Mouse (Mus musculus) embryonic facial prominence, embryonic 13.5 days (tissue): ENCODE results near the gene Qprt. TPM values are rescaled to one million over a fixed set of nuclear protein-coding genes. Genes with fewer than 3 reads are reported as not detected.

Source experiments
- ATAC-seq: fragments of 200-750 bp; cut with Nextera tagmentation; 2 replicates; pipeline ENCODE4 v1.8.0; 2017; ENCODE audit warnings: low read depth; ENCODE audit not compliant: insufficient number of reproducible peaks, insufficient read depth, low FRiP score, low TSS enrichment
- H3K27ac ChIP-seq: fragments of 300-500 bp; sonication (generic); 2 replicates; pipeline ENCODE4 v1.5.1; 2015; ENCODE audit warnings: moderate library complexity, mild to moderate bottlenecking, inconsistent platforms
- H3K27me3 ChIP-seq: fragments of 300-500 bp; sonication (generic); 2 replicates; pipeline ENCODE4 v1.6.1; 2015; ENCODE audit warnings: mild to moderate bottlenecking, inconsistent platforms
- H3K36me3 ChIP-seq: fragments of 300-500 bp; sonication (generic); 2 replicates; pipeline ENCODE4 v1.6.1; 2015; ENCODE audit warnings: mild to moderate bottlenecking, inconsistent platforms
- H3K4me1 ChIP-seq: fragments of 300-500 bp; sonication (generic); 2 replicates; pipeline ENCODE4 v1.6.1; 2015; ENCODE audit warnings: inconsistent platforms
- H3K4me2 ChIP-seq: fragments of 300-500 bp; sonication (generic); 2 replicates; pipeline ENCODE4 v1.6.1; 2015; ENCODE audit warnings: moderate library complexity, mild to moderate bottlenecking, inconsistent platforms
- H3K4me3 ChIP-seq: fragments of 300-500 bp; sonication (generic); 2 replicates; pipeline ENCODE4 v1.5.1; 2015; ENCODE audit warnings: mild to moderate bottlenecking, inconsistent platforms
- H3K9ac ChIP-seq: fragments of 300-500 bp; sonication (generic); 2 replicates; pipeline ENCODE4 v1.6.1; 2015; ENCODE audit warnings: mild to moderate bottlenecking, inconsistent platforms
- H3K9me3 ChIP-seq: fragments of 300-500 bp; sonication (generic); 2 replicates; pipeline ENCODE4 v1.6.1; 2016; ENCODE audit warnings: inconsistent platforms
- WGBS: fragments of 180-500 bp; shearing (Covaris S2); methylation state at CpG from one replicate; pipeline ENCODE4 v1.1.7; 2015; ENCODE audit warnings: mixed read lengths; 5-methylcytosine and 5-hydroxymethylcytosine counted together
- polyA plus RNA-seq: library from polyadenylated mRNA; unstranded; fragments of >200 nt; fragmentation: Nextera tagmentation; extraction: Ambion mirVana; gene quantifications from 2 replicates; pipeline ENCODE4 v1.2.1, GENCODE M21; 2015

Gene Qprt
- polyA plus RNA-seq, 1 experiment from 2014 or later, result 1.2 TPM

DNA sequence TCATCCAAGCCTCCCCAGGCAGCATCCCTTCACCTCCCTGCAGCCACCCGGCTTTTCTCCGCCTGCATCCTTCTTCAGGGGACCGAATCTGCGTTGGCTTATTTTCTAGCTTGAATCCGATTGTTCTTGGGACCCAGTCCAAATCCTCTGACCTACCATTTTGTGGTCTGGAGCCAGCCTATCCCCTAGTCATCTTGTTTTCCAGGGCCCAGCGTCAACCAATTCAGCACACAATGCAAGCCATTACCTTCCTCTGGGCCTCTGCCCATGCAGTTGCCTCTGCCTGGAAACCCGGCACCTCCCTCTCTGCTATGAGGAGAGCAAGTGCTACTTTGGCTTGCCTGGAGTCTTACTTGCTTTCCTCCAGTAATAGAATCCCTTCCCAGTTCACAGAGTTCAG lies 16.5 kb downstream of the Qprt start:
- peaks cover 13% of the 10 kb centered on the region; the same call in 1 of the 2 replicates for H3K4me1 ChIP-seq
- H3K4me2 ChIP-seq, result no peak overlapping the region
- H3K4me3 ChIP-seq, result 0 out of 2 replicates have a peak overlapping the region, but pooled peaks have one; percentile 43
- no peaks in the 10 kb centered on the region for H3K36me3 ChIP-seq
- H3K27ac ChIP-seq, result peak overlapping the region; percentile 66; the same call in 1 of the 2 replicates
- 63% methylated on average over 7 of the region's 7 CpGs for WGBS
- H3K27me3 ChIP-seq, result no peaks in the 10 kb centered on the region
- ATAC-seq, result no peak
- no peak overlapping the region for H3K9ac ChIP-seq
- H3K9me3 ChIP-seq, result no peaks in the 10 kb centered on the region

DNA sequence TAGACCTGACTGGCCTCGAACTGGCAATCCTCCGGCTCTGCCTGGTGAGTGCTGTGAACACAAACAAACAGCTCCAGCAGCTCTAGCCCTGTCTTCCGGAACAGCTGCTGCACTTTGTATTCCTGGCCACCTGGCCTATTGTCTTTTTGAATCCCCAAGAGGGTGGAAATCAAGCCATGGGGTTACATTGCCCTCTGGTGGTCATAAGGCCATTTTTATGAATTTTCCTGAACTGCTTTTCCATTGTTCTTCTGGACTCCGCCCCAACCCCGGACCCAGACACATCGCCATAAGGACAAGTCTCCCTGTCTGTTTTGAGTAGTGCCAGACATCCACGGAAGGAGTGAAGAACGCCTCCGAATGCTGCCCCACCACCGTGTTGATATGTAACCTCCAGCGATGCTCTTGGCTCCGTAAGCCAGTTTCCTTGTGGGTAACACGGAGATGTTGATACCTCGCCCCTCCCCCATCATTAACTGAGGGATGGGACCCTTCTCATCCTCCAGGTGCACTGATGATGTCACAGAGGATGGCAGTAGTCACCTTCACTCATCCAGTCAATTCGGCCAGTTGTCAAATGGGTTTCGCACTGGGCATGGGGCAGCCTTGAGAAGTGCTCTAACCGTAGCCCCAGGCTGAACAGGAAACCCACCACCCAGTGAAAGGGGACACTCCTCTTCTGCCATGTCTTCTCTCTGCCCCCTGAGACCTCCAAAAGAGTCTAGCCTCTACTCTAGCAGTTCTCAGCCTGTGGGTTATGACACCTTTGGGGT lies 17.3 kb downstream of the Qprt start:
- no peaks in the 10 kb centered on the region for H3K27me3 ChIP-seq
- no peaks in the 10 kb centered on the region for H3K36me3 ChIP-seq
- peak overlapping the region; percentile 62 for H3K4me2 ChIP-seq
- peak overlapping the region; percentile 72 for H3K9ac ChIP-seq
- peak overlapping the region; percentile 66 for H3K27ac ChIP-seq
- H3K4me3 ChIP-seq, result peak overlapping the region; percentile 43
- H3K9me3 ChIP-seq, result no peaks in the 10 kb centered on the region
- WGBS, result 10% methylated on average over 17 of the region's 17 CpGs
- peak; percentile 63; the same call in 1 of the 2 replicates for ATAC-seq
- H3K4me1 ChIP-seq, result peaks cover 13% of the 10 kb centered on the region; the same call in 1 of the 2 replicates

DNA sequence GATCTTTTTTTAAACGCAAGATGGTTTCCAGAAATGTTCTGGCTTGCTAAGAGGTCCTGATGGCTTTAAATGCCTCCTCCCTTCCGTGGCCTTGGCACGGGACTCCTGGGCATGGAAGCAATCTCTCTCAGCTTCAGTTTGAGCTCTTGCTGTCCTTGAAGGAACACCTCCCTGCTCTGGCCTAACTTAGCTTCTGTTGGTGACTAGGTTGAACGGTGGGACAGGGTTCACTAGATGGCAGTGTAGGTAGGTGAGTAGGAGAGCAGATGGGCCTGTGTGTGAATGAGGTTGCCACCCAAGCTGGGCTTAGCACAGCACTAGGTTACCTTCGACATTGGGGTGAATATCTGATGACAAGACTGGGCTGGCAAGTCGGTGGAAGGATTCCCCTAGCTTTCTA lies 18.1 kb downstream of the Qprt start:
- no peaks in the 10 kb centered on the region for H3K9me3 ChIP-seq
- peaks cover 13% of the 10 kb centered on the region; the same call in 1 of the 2 replicates for H3K4me1 ChIP-seq
- peak overlapping the region; percentile 41; the same call in 1 of the 2 replicates for H3K27ac ChIP-seq
- ATAC-seq, result no peak
- no peaks in the 10 kb centered on the region for H3K36me3 ChIP-seq
- no peak overlapping the region for H3K4me2 ChIP-seq
- H3K9ac ChIP-seq, result no peak overlapping the region
- H3K27me3 ChIP-seq, result no peaks in the 10 kb centered on the region
- 69% methylated on average over 6 of the region's 6 CpGs for WGBS
- H3K4me3 ChIP-seq, result no peak overlapping the region

DNA sequence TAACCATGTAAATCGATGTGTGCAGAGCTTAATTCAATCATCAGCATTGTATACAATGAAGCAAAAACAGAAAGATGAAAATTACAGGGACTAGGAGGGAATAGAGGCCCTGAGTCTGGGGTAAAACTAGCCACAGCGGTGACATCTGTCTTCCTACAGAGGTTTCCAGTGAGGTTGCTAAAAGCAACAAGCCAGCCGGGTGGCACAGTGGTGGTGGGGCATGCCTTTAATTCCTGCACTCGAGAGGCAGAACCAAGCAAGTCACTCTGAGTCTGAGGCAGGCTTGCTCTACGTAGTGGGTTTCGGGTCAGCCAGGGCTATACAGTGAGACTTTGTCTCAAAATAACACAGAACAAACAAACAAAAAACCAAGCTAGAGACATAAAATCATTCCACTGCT lies 19.9 kb downstream of the Qprt start:
- H3K27me3 ChIP-seq, result no peaks in the 10 kb centered on the region
- H3K9me3 ChIP-seq, result no peaks in the 10 kb centered on the region
- ATAC-seq, result no peak
- no peak overlapping the region for H3K4me2 ChIP-seq
- no peak overlapping the region for H3K4me3 ChIP-seq
- 52% methylated on average over 6 of the region's 6 CpGs for WGBS
- peaks cover 18% of the 10 kb centered on the region; the same call in 1 of the 2 replicates for H3K4me1 ChIP-seq
- no peaks in the 10 kb centered on the region for H3K36me3 ChIP-seq
- no peak overlapping the region for H3K27ac ChIP-seq
- H3K9ac ChIP-seq, result no peak overlapping the region

DNA sequence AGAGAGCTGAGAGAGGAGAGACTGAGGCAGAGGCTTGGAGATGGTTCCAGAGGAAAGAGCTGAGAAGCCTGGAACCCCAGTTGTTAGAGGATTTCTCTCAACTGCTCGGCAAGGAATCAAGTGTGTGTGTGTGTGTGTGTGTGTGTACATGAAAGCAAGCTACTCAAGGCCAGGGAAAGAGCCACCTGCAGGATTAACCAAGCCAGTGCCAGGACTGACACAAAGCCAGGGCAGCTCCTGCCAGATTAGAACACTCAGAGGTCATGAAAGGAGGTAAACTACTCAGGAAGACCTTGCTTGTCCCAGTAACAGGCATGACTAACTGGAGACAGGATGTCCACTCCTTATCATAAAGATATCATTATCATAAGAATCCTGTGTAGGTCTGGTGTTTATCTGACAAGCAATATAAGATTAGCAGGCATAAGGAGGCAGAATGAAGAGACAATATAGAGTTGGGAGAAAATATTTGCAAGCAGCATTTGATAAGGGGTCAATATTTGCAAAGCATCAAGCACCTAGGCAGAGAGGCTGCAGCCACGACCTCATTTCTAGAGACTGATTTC lies 20.5 kb downstream of the Qprt start:
- no peaks in the 10 kb centered on the region for H3K27me3 ChIP-seq
- no peaks in the 10 kb centered on the region for H3K36me3 ChIP-seq
- ATAC-seq, result no peak
- H3K4me2 ChIP-seq, result no peak overlapping the region
- no peaks in the 10 kb centered on the region for H3K9me3 ChIP-seq
- H3K4me1 ChIP-seq, result peaks cover 22% of the 10 kb centered on the region
- no peak overlapping the region for H3K27ac ChIP-seq
- 34% methylated on average over 2 of the region's 2 CpGs for WGBS
- no peak overlapping the region for H3K9ac ChIP-seq
- H3K4me3 ChIP-seq, result no peak overlapping the region

DNA sequence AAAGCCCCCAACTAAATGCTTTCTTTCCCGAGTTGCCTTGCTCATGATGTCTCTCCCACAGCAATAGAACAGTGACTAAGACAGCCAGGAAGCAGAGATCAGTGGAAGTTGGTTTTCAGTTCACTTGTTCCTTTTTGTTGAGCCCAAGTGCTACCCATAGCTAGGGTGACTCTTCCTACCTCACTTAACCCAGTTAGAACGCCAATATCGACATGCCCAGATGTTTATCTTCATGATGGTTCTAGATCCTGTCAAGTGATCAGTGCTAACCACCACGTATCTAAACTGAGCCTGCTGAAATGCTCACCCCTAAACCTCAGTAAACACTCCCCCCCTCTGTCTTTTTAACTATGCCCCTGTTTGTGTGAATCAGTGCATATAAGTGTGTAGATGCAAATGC lies 22.5 kb downstream of the Qprt start:
- H3K4me2 ChIP-seq, result no peak overlapping the region
- no peaks in the 10 kb centered on the region for H3K36me3 ChIP-seq
- no peaks in the 10 kb centered on the region for H3K9me3 ChIP-seq
- WGBS, result 79% methylated on average over 4 of the region's 4 CpGs
- ATAC-seq, result no peak
- no peak overlapping the region for H3K4me3 ChIP-seq
- H3K4me1 ChIP-seq, result peaks cover 24% of the 10 kb centered on the region
- no peaks in the 10 kb centered on the region for H3K27me3 ChIP-seq
- H3K9ac ChIP-seq, result no peak overlapping the region
- H3K27ac ChIP-seq, result no peak overlapping the region

DNA sequence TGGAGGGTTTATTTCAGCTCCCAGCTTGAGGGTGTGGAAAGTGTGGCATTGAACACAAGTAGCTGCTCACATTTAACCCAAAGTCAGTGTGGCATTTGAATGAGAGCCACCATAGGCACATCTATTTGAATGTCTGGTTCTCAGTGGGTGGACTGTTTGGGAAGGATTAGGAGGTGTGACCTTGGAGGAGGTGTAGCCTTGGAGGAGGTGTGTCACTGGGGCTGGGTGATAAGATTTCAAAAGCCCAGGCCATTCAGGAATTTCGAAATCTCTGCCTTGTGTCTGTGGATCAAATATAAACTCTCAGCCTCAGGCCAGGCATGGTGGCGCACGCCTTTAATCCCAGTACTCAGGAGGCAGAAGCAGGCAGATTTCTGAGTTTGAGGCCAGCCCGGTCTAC lies 23.1 kb downstream of the Qprt start:
- peaks cover 23% of the 10 kb centered on the region for H3K4me1 ChIP-seq
- 88% methylated on average over 4 of the region's 4 CpGs for WGBS
- no peak overlapping the region for H3K27ac ChIP-seq
- H3K9me3 ChIP-seq, result no peaks in the 10 kb centered on the region
- H3K27me3 ChIP-seq, result no peaks in the 10 kb centered on the region
- H3K9ac ChIP-seq, result no peak overlapping the region
- H3K4me2 ChIP-seq, result no peak overlapping the region
- no peak overlapping the region for H3K4me3 ChIP-seq
- H3K36me3 ChIP-seq, result no peaks in the 10 kb centered on the region
- no peak for ATAC-seq

DNA sequence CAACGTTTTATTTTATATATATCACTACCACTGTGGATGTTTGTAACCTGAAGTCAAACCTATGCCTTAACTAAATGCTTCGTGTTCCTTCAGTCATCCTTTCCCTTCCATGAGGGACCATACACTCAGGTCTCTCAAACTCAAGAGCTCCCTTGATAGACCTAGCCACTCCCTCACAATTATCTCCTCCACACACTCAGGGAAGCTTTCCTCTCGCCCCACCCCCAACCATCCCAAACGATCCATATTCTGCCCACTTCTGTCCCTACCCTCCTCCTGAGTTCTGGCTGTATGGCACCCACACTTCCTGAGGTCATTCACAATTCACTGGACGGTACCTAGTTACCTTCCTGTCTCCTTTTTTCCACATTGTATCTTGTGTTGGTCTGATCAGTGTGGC lies 23.5 kb downstream of the Qprt start:
- Histone ChIP-seq H3K27ac (no peak overlapping the region), H3K9me3 (no peaks in the 10 kb centered on the region), H3K4me2 (no peak overlapping the region), H3K4me3 (no peak overlapping the region), H3K36me3 (no peaks in the 10 kb centered on the region), H3K27me3 (no peaks in the 10 kb centered on the region), H3K9ac (no peak overlapping the region), H3K4me1 (peaks cover 21% of the 10 kb centered on the region)
- 79% methylated on average over 5 of the region's 5 CpGs for WGBS
- no peak for ATAC-seq

DNA sequence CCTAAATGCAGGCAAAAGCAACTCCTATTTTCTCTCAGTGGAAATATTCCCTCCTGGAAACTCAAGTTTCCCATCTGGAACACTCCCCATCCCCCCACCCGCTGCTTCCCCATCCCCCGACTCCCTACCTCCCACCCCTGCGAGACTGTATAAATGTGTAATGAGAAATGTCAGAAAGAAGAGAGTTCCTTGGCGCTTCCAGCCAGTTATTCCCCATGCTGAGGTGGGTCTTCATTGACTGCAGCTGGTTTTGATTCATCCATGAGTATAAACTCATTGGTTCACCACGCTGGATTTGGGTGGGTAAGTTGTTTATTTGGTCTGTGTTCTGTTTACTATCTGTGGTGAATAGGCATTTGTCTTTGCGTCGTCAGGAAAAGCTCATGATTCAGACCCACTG lies 25.6 kb downstream of the Qprt start:
- H3K4me2 ChIP-seq, result peak overlapping the region; percentile 42
- no peaks in the 10 kb centered on the region for H3K27me3 ChIP-seq
- peak overlapping the region; percentile 90 for H3K27ac ChIP-seq
- H3K4me1 ChIP-seq, result peaks cover 25% of the 10 kb centered on the region
- ATAC-seq, result no peak
- no peak overlapping the region for H3K4me3 ChIP-seq
- 35% methylated on average over 7 of the region's 7 CpGs for WGBS
- H3K9ac ChIP-seq, result no peak overlapping the region
- H3K9me3 ChIP-seq, result no peaks in the 10 kb centered on the region
- no peaks in the 10 kb centered on the region for H3K36me3 ChIP-seq

DNA sequence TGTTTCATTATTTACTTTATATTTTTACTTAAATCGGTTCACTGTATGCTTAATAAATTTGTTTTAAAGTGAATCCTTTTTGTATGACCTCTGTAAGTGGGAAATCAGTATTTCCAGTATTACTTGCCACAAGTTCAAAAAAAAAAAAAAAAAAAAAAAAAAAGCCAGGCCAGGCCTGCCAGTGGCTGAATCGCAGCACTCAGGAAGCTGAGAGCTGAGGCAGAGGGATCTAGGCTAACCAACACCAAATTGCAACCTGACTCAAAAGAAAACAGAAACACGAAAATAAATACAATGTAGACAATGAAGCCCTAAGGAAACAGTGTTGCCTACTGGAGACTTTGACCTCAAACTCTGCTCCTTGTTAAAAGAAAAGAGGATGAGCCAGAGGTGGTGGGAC lies 28.1 kb downstream of the Qprt start:
- Histone ChIP-seq H3K4me1 (peaks cover 39% of the 10 kb centered on the region), H3K4me2 (no peak overlapping the region), H3K27me3 (peaks cover 4% of the 10 kb centered on the region; the same call in 1 of the 2 replicates), H3K9ac (no peak overlapping the region), H3K9me3 (no peaks in the 10 kb centered on the region), H3K4me3 (no peak overlapping the region), H3K27ac (no peak overlapping the region), H3K36me3 (no peaks in the 10 kb centered on the region)
- no peak for ATAC-seq
- 68% methylated on average over 3 of the region's 3 CpGs for WGBS

DNA sequence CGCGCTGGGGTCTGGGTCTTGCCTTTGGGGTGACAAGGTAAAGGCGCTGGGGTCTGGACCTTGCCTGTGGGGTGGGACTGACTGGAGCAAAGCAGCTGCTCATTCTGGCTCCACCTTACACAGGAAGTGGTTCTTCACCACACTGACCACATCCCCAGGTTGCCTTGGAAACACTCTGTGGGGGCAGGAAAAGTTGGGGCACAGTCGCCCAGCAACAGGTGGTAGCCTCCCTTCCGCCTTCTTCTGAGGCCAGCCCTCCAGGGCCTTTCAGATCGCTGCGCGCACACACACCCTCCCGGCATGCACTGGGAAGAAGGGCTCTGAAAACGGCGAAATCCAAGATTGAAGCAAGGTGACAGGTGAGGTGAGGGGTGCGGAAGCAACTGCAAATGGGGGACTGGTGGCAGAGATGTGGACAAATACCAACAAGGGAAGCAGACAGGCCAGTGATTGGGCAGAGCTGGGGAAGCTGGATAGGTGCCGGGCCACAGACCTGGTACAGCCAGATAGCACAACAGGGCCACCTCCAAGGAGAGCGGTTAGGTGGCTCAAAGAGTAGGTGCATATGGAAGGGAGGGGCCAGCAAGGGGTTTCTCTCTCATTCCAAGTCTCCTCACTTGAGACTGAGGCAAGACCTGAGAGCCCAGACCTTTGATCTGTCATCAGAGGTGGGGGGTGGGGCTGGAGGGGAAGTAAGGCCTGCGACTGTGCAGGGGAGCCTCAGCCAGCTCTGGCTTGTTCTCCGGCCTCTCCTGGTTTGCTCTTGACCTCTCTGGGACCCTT lies 30.7 kb downstream of the Qprt start, which contains the start of gene AI467606:
TSS of gene AI467606 (plus strand) at position 246 of the 783 bp plus-strand sequence.
- Histone ChIP-seq H3K27ac (peak within 1 kb of the TSS; percentile 28), H3K36me3 (no peaks in the 10 kb centered on the region), H3K9ac (0 out of 2 replicates have a peak within 1 kb of the TSS, but pooled peaks have one; percentile 27), H3K9me3 (no peaks in the 10 kb centered on the region), H3K4me2 (peak within 1 kb of the TSS; percentile 35), H3K4me3 (no peak within 1 kb of the TSS), H3K27me3 (peaks cover 5% of the 10 kb centered on the region; the same call in 1 of the 2 replicates), H3K4me1 (peaks cover 29% of the 10 kb centered on the region)
- 65% methylated on average over 16 of the region's 16 CpGs for WGBS
- ATAC-seq, result no peak
